Mouse (Mus musculus) stomach, postnatal 0 days (tissue): ENCODE data around the gene Birc6. TPM values are rescaled to one million over a fixed set of nuclear protein-coding genes. Genes with fewer than 3 reads are reported as not detected.

Experiments used
- ATAC-seq: fragments of 200-750 bp; cut with Nextera tagmentation; 2 replicates; pipeline ENCODE4 v1.8.0; 2017; ENCODE audit not compliant: low FRiP score, low TSS enrichment
- DNase-seq: peaks from one replicate; pipeline ENCODE4 v3.0.0-alpha.2; 2016; ENCODE audit warnings: low spot score
- H3K27ac ChIP-seq: fragments of 300-500 bp; sonication (generic); replicated peaks from 2 replicates; pipeline ENCODE4 v1.5.1; 2014; ENCODE audit warnings: mild to moderate bottlenecking, control low read depth
- H3K27me3 ChIP-seq: fragments of 300-500 bp; sonication (generic); 2 replicates; pipeline ENCODE4 v1.6.1; 2014; ENCODE audit warnings: low read length; ENCODE audit not compliant: control insufficient read depth, insufficient read depth
- H3K36me3 ChIP-seq: fragments of 300-500 bp; sonication (generic); 2 replicates; pipeline ENCODE4 v1.6.1; 2014; ENCODE audit warnings: low read length, mixed read lengths; ENCODE audit not compliant: control insufficient read depth, insufficient read depth
- H3K4me1 ChIP-seq: fragments of 300-500 bp; sonication (generic); replicated peaks from 2 replicates; pipeline ENCODE4 v1.6.1; 2014; ENCODE audit warnings: antibody characterized with exemption; ENCODE audit not compliant: control insufficient read depth, insufficient read depth
- H3K4me2 ChIP-seq: fragments of 300-500 bp; sonication (generic); replicated peaks from 2 replicates; pipeline ENCODE4 v1.6.1; 2014; ENCODE audit warnings: low read depth, mild to moderate bottlenecking, control low read depth, moderate library complexity
- H3K4me3 ChIP-seq: fragments of 300-500 bp; sonication (generic); 2 replicates; pipeline ENCODE4 v1.5.1; 2014; ENCODE audit warnings: low read depth, low read length, control low read depth
- H3K9ac ChIP-seq: fragments of 300-500 bp; sonication (generic); 2 replicates; pipeline ENCODE4 v1.6.1; 2014; ENCODE audit warnings: mild to moderate bottlenecking, low read length, control low read depth, mixed read lengths
- H3K9me3 ChIP-seq: fragments of 300-500 bp; sonication (generic); 2 replicates; pipeline ENCODE4 v1.6.1; 2016; ENCODE audit warnings: low read length; ENCODE audit not compliant: control insufficient read depth
- CTCF ChIP-seq: IDR thresholded peaks from 2 replicates; pipeline ENCODE4 v1.5.1; 2016; ENCODE audit warnings: antibody characterized with exemption, low read depth, mild to moderate bottlenecking, moderate library complexity
- EP300 ChIP-seq: optimal IDR thresholded peaks from 2 replicates; pipeline ENCODE3; 2016; ENCODE audit warnings: antibody characterized with exemption
- WGBS: fragments of 180-500 bp; shearing (Covaris S2); extraction: QIAGEN DNeasy Blood & Tissue Kit; methylation state at CpG from one replicate; pipeline ENCODE4 v1.1.7; 2014; 5-methylcytosine and 5-hydroxymethylcytosine counted together
- polyA plus RNA-seq: library from polyadenylated mRNA; unstranded; fragments of >200 nt; fragmentation: Nextera tagmentation; extraction: Ambion mirVana; gene quantifications from 2 replicates; pipeline ENCODE4 v1.2.1, GENCODE M21; 2015

The Birc6 gene
- polyA plus RNA-seq, 1 experiment from 2014 or later: 56.4 TPM

DNA sequence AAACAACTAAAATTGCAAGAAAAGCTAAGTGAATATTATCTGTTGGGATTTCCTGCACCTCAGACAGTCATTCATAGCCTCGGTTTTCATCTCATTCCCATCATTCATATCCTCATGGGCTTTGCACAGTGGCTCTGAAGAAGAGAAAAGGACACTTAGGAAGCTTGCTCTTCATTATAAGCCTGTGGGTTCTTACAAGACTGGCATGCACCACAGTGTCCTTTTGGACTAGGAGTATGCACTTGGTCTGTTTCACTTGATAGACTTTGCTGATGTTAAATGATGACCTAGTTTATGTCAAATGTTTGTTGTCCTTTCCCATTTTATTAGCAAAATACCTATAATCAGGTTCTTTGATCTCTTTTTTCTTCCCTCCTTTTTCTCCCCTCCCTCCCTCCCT is 9.4 kb downstream of the Birc6 start:
- Histone ChIP-seq H3K27ac (no peak overlapping the region), H3K27me3 (no peaks in the 10 kb centered on the region), H3K4me3 (no peak overlapping the region), H3K4me2 (no peak overlapping the region), H3K4me1 (no peaks in the 10 kb centered on the region), H3K36me3 (no peaks in the 10 kb centered on the region; the same call in 1 of the 2 replicates), H3K9ac (no peak overlapping the region), H3K9me3 (no peaks in the 10 kb centered on the region)
- DNase-seq (no peak), ATAC-seq (no peak)
- 73% methylated on average over 1 of the region's 1 CpGs for WGBS
- TF ChIP-seq CTCF (no peak), EP300 (no peak)

DNA sequence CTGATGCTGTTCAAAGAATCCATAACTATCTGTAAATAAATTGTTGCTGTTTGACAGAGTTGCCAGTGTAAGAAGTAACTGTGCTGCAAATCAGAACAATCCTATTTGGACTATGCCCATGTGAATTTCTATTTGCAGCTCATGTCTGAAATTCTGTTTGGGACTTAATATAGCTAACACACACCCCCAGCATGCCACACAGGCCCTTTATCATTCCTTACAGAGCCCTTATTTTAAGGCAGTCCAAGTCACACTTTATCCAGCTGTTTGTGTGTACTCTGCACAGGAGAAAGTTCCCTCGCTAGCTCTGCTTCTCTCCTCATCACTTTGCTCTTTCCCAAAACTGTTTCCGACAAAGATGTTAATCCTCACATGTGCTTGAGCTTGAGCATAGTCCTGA is 15.5 kb downstream of the Birc6 start:
- no peak for TF ChIP-seq EP300
- TF ChIP-seq CTCF: no peak
- no peaks in the 10 kb centered on the region for H3K9me3 ChIP-seq
- ATAC-seq: no peak

DNA sequence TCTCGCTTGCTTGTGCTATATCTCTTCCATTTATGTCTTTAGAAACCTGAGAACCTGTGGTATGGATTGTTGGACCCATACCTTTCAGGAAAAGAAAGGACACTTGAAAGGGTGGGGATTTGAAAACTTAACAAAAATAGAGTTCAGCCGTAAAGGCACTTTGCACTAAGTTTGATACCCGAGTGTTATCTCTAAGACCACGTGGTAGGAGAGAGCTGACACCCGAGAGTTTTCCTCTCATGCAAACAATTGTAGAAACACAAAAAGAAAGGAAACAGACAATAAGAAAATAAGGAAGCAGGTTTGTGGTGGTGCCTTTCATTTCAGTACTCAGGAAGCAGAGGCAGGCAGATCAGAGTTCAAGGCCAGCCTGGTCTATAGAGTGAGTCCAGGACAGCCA is 26.0 kb downstream of the Birc6 start:
- H3K27ac ChIP-seq: no peak overlapping the region
- H3K4me3 ChIP-seq: no peak overlapping the region
- no peaks in the 10 kb centered on the region for H3K9me3 ChIP-seq
- no peak for TF ChIP-seq CTCF
- no peak for TF ChIP-seq EP300
- WGBS: 71% methylated on average over 5 of the region's 5 CpGs
- H3K4me1 ChIP-seq: no peaks in the 10 kb centered on the region
- H3K27me3 ChIP-seq: no peaks in the 10 kb centered on the region
- ATAC-seq (no peak), DNase-seq (no peak)
- H3K36me3 ChIP-seq: peaks cover 3% of the 10 kb centered on the region
- H3K9ac ChIP-seq: no peak overlapping the region
- no peak overlapping the region for H3K4me2 ChIP-seq

More for the DNA sequence above, 15.5 kb downstream of the Birc6 start:
- no peak overlapping the region for H3K27ac ChIP-seq
- H3K4me2 ChIP-seq: no peak overlapping the region
- DNase-seq: no peak
- H3K9ac ChIP-seq: no peak overlapping the region
- no peaks in the 10 kb centered on the region for H3K27me3 ChIP-seq
- H3K4me3 ChIP-seq: no peak overlapping the region
- WGBS: 77% methylated on average over 2 of the region's 2 CpGs
- H3K4me1 ChIP-seq: no peaks in the 10 kb centered on the region
- no peaks in the 10 kb centered on the region; the same call in 1 of the 2 replicates for H3K36me3 ChIP-seq

DNA sequence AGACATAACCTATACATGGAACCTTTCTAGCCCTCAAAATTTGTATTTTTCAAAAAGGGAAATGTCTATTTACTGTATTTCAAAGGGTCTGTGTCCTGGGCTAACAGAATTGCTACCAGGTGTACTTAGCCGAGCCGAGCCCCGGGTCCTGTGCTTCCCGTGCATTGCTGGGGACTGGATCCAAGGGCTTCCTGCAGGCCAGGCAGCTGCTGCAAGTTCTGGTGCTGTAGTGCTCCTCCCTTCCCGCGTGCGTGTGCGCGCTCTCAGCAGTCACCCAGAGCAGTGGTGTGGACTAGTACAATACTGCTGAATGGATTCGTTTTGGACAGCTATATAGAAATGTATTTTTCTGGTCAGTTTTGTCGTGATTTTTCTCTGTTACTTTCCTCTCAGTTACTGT is 31.8 kb downstream of the Birc6 start:
- Histone ChIP-seq H3K9ac (no peak overlapping the region), H3K27me3 (no peaks in the 10 kb centered on the region), H3K9me3 (no peaks in the 10 kb centered on the region), H3K4me2 (no peak overlapping the region), H3K4me1 (no peaks in the 10 kb centered on the region), H3K27ac (no peak overlapping the region), H3K4me3 (no peak overlapping the region), H3K36me3 (peaks cover 3% of the 10 kb centered on the region)
- 92% methylated on average over 11 of the region's 11 CpGs for WGBS
- TF ChIP-seq EP300: no peak
- TF ChIP-seq CTCF: no peak
- DNase-seq (no peak), ATAC-seq (no peak)

DNA sequence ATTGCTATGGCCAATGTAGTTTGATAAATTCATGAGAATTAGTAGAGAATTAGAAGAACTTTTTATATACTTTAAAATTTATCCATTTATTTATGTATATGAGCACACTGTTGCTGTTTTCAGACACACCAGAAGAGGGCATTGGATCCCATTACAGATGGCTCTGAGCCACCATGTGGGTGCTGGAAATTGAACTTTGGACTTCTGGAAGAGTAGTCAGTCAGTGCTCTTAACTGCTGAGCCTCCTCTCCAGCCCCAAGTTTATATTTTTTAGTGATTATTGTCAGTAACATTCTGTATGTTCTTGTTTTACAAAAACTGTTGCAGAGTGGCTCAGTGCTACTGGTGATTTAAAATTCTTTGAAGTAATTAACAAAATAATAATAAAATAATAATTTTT is 36.1 kb downstream of the Birc6 start:
- DNase-seq (no peak), ATAC-seq (no peak)
- Histone ChIP-seq H3K4me3 (no peak overlapping the region), H3K4me2 (no peak overlapping the region), H3K27ac (no peak overlapping the region), H3K9ac (no peak overlapping the region), H3K27me3 (no peaks in the 10 kb centered on the region), H3K9me3 (no peaks in the 10 kb centered on the region), H3K4me1 (no peaks in the 10 kb centered on the region), H3K36me3 (peaks cover 16% of the 10 kb centered on the region)
- TF ChIP-seq EP300: no peak
- no peak for TF ChIP-seq CTCF

DNA sequence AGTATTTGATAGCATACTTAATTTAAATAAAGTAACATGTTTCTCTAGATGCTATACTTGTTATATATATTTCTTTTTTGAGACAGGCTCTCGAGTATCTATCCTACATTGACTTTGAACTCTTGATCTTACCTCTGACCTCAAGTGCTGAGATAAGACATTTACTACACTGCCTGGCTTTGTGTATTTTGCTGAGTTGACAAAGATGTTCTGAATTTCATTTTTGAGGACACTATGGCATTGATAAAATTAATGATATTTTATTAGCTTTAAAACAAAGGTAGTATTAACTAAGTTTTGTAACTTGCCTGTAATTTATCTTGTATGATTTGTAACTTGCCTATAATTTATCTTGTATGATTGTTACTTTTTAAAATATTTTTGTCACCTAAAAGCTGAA is 41.1 kb downstream of the Birc6 start:
- TF ChIP-seq EP300 (no peak), CTCF (no peak)

More for the DNA sequence above, 41.1 kb downstream of the Birc6 start:
- Histone ChIP-seq H3K36me3 (peaks cover 20% of the 10 kb centered on the region; the same call in 1 of the 2 replicates), H3K9me3 (no peaks in the 10 kb centered on the region), H3K27ac (no peak overlapping the region), H3K4me3 (no peak overlapping the region), H3K4me2 (no peak overlapping the region), H3K9ac (no peak overlapping the region), H3K4me1 (no peaks in the 10 kb centered on the region), H3K27me3 (no peaks in the 10 kb centered on the region)
- DNase-seq: no peak
- WGBS: 61% methylated on average over 1 of the region's 1 CpGs
- no peak for ATAC-seq
